Mouse (Mus musculus): ENCODE results near the gene Ssr1. TPM values are rescaled to one million over a fixed set of nuclear protein-coding genes. Genes with fewer than 3 reads are reported as not detected.

The Ssr1 gene
- polyA plus RNA-seq, 1 experiment from 2014 or later: 118 TPM

GRCm38 (mm10) chr13:37946734-37947133 lies 47.3 kb downstream of the Ssr1 start:
- no peaks in the 10 kb centered on the region for H3K9me3 ChIP-seq (ENCODE audit: control insufficient read depth, low read length)
- no peaks in the 10 kb centered on the region for H3K36me3 ChIP-seq (ENCODE audit: control insufficient read depth, insufficient read depth, low read length)
- DNase-seq (ENCODE audit: low spot score): peak; percentile 89
- peak; percentile 65; the same call in 1 of the 2 replicates for ATAC-seq (replicated peaks; ENCODE audit: low FRiP score)
- no peak overlapping the region for H3K27ac ChIP-seq (ENCODE audit: low read depth, low read length)
- H3K9ac ChIP-seq (ENCODE audit: low read length): no peak overlapping the region
- no peaks in the 10 kb centered on the region for H3K27me3 ChIP-seq (ENCODE audit: control insufficient read depth, insufficient read depth, low read length)
- WGBS: 22% methylated on average over 6 of the region's 6 CpGs
- no peaks in the 10 kb centered on the region for H3K4me1 ChIP-seq (replicated peaks; ENCODE audit: control insufficient read depth, insufficient read depth, low read length)
- H3K4me2 ChIP-seq (ENCODE audit: low read depth, low read length, severe bottlenecking): no peak overlapping the region
- no peak overlapping the region for H3K4me3 ChIP-seq (ENCODE audit: low read depth, low read length)

- 78% methylated on average over 8 of the region's 8 CpGs for WGBS
- H3K27me3 ChIP-seq (ENCODE audit: control insufficient read depth, insufficient read depth, low read length): no peaks in the 10 kb centered on the region
- H3K4me1 ChIP-seq (replicated peaks; ENCODE audit: control insufficient read depth, insufficient read depth, low read length): no peaks in the 10 kb centered on the region
- H3K4me3 ChIP-seq (ENCODE audit: low read depth, low read length): no peak overlapping the region
- H3K4me2 ChIP-seq (ENCODE audit: low read depth, low read length, severe bottlenecking): no peak overlapping the region
- no peak overlapping the region for H3K27ac ChIP-seq (ENCODE audit: low read depth, low read length)
- no peak for ATAC-seq (replicated peaks; ENCODE audit: low FRiP score)
- DNase-seq (ENCODE audit: low spot score): no peak
- H3K36me3 ChIP-seq (ENCODE audit: control insufficient read depth, insufficient read depth, low read length): no peaks in the 10 kb centered on the region
- H3K9me3 ChIP-seq (ENCODE audit: control insufficient read depth, low read length): no peaks in the 10 kb centered on the region
- no peak overlapping the region for H3K9ac ChIP-seq (ENCODE audit: low read length)
Measured at GRCm38 (mm10) chr13:37945392-37945791, 48.6 kb downstream of the Ssr1 start.

GRCm38 (mm10) chr13:37944306-37944705 lies 49.7 kb downstream of the Ssr1 start:
- Histone ChIP-seq H3K4me2 (ENCODE audit: low read depth, low read length, severe bottlenecking) (no peak overlapping the region), H3K27me3 (ENCODE audit: control insufficient read depth, insufficient read depth, low read length) (no peaks in the 10 kb centered on the region), H3K27ac (ENCODE audit: low read depth, low read length) (no peak overlapping the region), H3K9ac (ENCODE audit: low read length) (no peak overlapping the region), H3K4me1 (replicated peaks; ENCODE audit: control insufficient read depth, insufficient read depth, low read length) (no peaks in the 10 kb centered on the region), H3K4me3 (ENCODE audit: low read depth, low read length) (no peak overlapping the region), H3K36me3 (ENCODE audit: control insufficient read depth, insufficient read depth, low read length) (no peaks in the 10 kb centered on the region), H3K9me3 (ENCODE audit: control insufficient read depth, low read length) (no peaks in the 10 kb centered on the region)
- 75% methylated on average over 1 of the region's 1 CpGs for WGBS
- DNase-seq (ENCODE audit: low spot score): no peak
- ATAC-seq (replicated peaks; ENCODE audit: low FRiP score): peak; percentile 42; the same call in 1 of the 2 replicates

GRCm38 (mm10) chr13:37943466-37943865 lies 50.6 kb downstream of the Ssr1 start:
- no peak overlapping the region for H3K4me2 ChIP-seq (ENCODE audit: low read depth, low read length, severe bottlenecking)
- no peaks in the 10 kb centered on the region for H3K27me3 ChIP-seq (ENCODE audit: control insufficient read depth, insufficient read depth, low read length)
- WGBS: 91% methylated on average over 3 of the region's 3 CpGs
- ATAC-seq (replicated peaks; ENCODE audit: low FRiP score) (no peak), DNase-seq (ENCODE audit: low spot score) (no peak)
- no peak overlapping the region for H3K4me3 ChIP-seq (ENCODE audit: low read depth, low read length)
- H3K9me3 ChIP-seq (ENCODE audit: control insufficient read depth, low read length): no peaks in the 10 kb centered on the region
- no peak overlapping the region for H3K9ac ChIP-seq (ENCODE audit: low read length)
- H3K27ac ChIP-seq (ENCODE audit: low read depth, low read length): no peak overlapping the region
- H3K4me1 ChIP-seq (replicated peaks; ENCODE audit: control insufficient read depth, insufficient read depth, low read length): no peaks in the 10 kb centered on the region
- H3K36me3 ChIP-seq (ENCODE audit: control insufficient read depth, insufficient read depth, low read length): no peaks in the 10 kb centered on the region

GRCm38 (mm10) chr13:37942887-37943331 lies 51.1 kb downstream of the Ssr1 start:
- Histone ChIP-seq H3K4me2 (ENCODE audit: low read depth, low read length, severe bottlenecking) (no peak overlapping the region), H3K27ac (ENCODE audit: low read depth, low read length) (no peak overlapping the region), H3K4me3 (ENCODE audit: low read depth, low read length) (no peak overlapping the region), H3K36me3 (ENCODE audit: control insufficient read depth, insufficient read depth, low read length) (no peaks in the 10 kb centered on the region), H3K27me3 (ENCODE audit: control insufficient read depth, insufficient read depth, low read length) (no peaks in the 10 kb centered on the region), H3K9me3 (ENCODE audit: control insufficient read depth, low read length) (no peaks in the 10 kb centered on the region), H3K9ac (ENCODE audit: low read length) (no peak overlapping the region), H3K4me1 (replicated peaks; ENCODE audit: control insufficient read depth, insufficient read depth, low read length) (no peaks in the 10 kb centered on the region)
- DNase-seq (ENCODE audit: low spot score) (no peak), ATAC-seq (replicated peaks; ENCODE audit: low FRiP score) (no peak)
- WGBS: 92% methylated on average over 4 of the region's 4 CpGs

- H3K9me3 ChIP-seq (ENCODE audit: control insufficient read depth, low read length): no peaks in the 10 kb centered on the region
- H3K9ac ChIP-seq (ENCODE audit: low read length): no peak overlapping the region
- H3K27ac ChIP-seq (ENCODE audit: low read depth, low read length): no peak overlapping the region
- no peak overlapping the region for H3K4me3 ChIP-seq (ENCODE audit: low read depth, low read length)
- no peak overlapping the region for H3K4me2 ChIP-seq (ENCODE audit: low read depth, low read length, severe bottlenecking)
- no peaks in the 10 kb centered on the region for H3K27me3 ChIP-seq (ENCODE audit: control insufficient read depth, insufficient read depth, low read length)
- ATAC-seq (replicated peaks; ENCODE audit: low FRiP score) (no peak), DNase-seq (ENCODE audit: low spot score) (no peak)
- 62% methylated on average over 17 of the region's 17 CpGs for WGBS
- no peaks in the 10 kb centered on the region for H3K36me3 ChIP-seq (ENCODE audit: control insufficient read depth, insufficient read depth, low read length)
- H3K4me1 ChIP-seq (replicated peaks; ENCODE audit: control insufficient read depth, insufficient read depth, low read length): no peaks in the 10 kb centered on the region
Measured at GRCm38 (mm10) chr13:37941950-37942886, 51.8 kb downstream of the Ssr1 start.

- Histone ChIP-seq H3K4me3 (ENCODE audit: low read depth, low read length) (no peak overlapping the region), H3K27me3 (ENCODE audit: control insufficient read depth, insufficient read depth, low read length) (no peaks in the 10 kb centered on the region), H3K27ac (ENCODE audit: low read depth, low read length) (no peak overlapping the region), H3K9me3 (ENCODE audit: control insufficient read depth, low read length) (no peaks in the 10 kb centered on the region), H3K4me2 (ENCODE audit: low read depth, low read length, severe bottlenecking) (no peak overlapping the region), H3K9ac (ENCODE audit: low read length) (no peak overlapping the region), H3K36me3 (ENCODE audit: control insufficient read depth, insufficient read depth, low read length) (no peaks in the 10 kb centered on the region), H3K4me1 (replicated peaks; ENCODE audit: control insufficient read depth, insufficient read depth, low read length) (no peaks in the 10 kb centered on the region)
- WGBS: 71% methylated on average over 5 of the region's 5 CpGs
- DNase-seq (ENCODE audit: low spot score) (no peak), ATAC-seq (replicated peaks; ENCODE audit: low FRiP score) (no peak)
Measured at GRCm38 (mm10) chr13:37941138-37941645, 52.8 kb downstream of the Ssr1 start.

- H3K9me3 ChIP-seq (ENCODE audit: control insufficient read depth, low read length): no peaks in the 10 kb centered on the region
- no peak overlapping the region for H3K27ac ChIP-seq (ENCODE audit: low read depth, low read length)
- no peak overlapping the region for H3K4me3 ChIP-seq (ENCODE audit: low read depth, low read length)
- DNase-seq (ENCODE audit: low spot score): no peak
- H3K4me1 ChIP-seq (replicated peaks; ENCODE audit: control insufficient read depth, insufficient read depth, low read length): no peaks in the 10 kb centered on the region
- ATAC-seq (replicated peaks; ENCODE audit: low FRiP score): no peak
- H3K27me3 ChIP-seq (ENCODE audit: control insufficient read depth, insufficient read depth, low read length): no peaks in the 10 kb centered on the region
- H3K36me3 ChIP-seq (ENCODE audit: control insufficient read depth, insufficient read depth, low read length): no peaks in the 10 kb centered on the region
- H3K9ac ChIP-seq (ENCODE audit: low read length): no peak overlapping the region
- 63% methylated on average over 5 of the region's 5 CpGs for WGBS
- H3K4me2 ChIP-seq (ENCODE audit: low read depth, low read length, severe bottlenecking): no peak overlapping the region
Measured at GRCm38 (mm10) chr13:37940649-37941048, 53.4 kb downstream of the Ssr1 start.
